Mouse (Mus musculus) heart, adult 9 months (tissue): ENCODE measurements around the gene Heatr4.
A peak's percentile ranks its signal among the peaks of the same experiment; 100 is the strongest.
"Not testable (repeated sequence)": the region's sequence is repeated elsewhere in the genome, so short reads cannot be mapped to it uniquely, and the experiment has no call there.

Source experiments
- DNase-seq, 2 experiments: peaks; one replicate each; pipeline ENCODE4 v3.0.0; 2022; ENCODE audit warnings: low spot score in 2 of 2

Heatr4 gene

GRCm38 (mm10) chr12:83938592-83938991 lies 46.1 kb downstream of the Heatr4 start:
- not testable (repeated sequence) for DNase-seq

- DNase-seq, result no peak
Observed at GRCm38 (mm10) chr12:83937600-83937999, 47.1 kb downstream of the Heatr4 start.

GRCm38 (mm10) chr12:83929186-83929804 lies 55.4 kb downstream of the Heatr4 start:
- DNase-seq, result peak; percentile 14 to 43

- DNase-seq, result peak; percentile 65 to 70
Observed at GRCm38 (mm10) chr12:83927747-83928146, 56.9 kb downstream of the Heatr4 start.

DNA sequence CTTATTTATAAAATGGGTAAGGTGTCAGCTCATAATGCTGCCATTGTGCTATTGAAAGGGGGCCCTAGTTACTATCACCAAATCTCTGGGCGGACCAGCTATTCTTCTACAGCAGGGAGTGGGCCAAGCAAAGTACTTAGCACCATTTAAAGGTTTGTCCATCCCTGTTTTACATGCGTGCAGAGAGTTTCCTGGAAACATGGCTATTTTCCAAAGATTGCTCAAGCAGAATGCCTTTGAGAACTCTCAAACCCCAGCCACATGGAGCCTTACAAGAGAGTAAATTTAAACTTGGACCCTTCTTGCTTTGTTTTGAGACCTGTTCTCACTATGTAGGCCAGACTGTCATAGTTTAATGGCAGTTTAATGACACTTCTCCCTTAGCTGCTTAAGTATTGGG lies 58.6 kb downstream of the Heatr4 start:
- peak; percentile 22 to 27 for DNase-seq

- DNase-seq, result no peak
Observed at GRCm38 (mm10) chr12:83925160-83925703, 59.4 kb downstream of the Heatr4 start.

GRCm38 (mm10) chr12:83924332-83924731 lies 60.3 kb downstream of the Heatr4 start:
- DNase-seq, result no peak

DNA sequence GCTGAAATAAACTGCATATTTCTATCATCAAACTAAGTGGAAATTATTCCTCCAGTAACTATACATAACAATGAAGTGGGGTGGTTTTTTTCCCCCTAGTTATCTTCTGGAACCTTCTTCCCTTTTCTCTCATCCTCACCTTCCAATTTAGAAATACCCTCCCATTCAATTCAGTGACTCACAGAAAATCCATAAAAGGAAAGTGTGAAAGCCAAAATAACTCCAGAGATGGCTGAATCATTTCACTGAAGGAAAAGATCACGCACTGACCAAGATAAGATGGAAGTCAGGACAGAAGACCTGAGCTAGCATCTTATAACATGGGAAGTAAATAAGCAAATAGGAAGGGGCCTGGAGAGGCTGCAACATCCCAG lies 61.2 kb downstream of the Heatr4 start:
- DNase-seq, result no peak

DNA sequence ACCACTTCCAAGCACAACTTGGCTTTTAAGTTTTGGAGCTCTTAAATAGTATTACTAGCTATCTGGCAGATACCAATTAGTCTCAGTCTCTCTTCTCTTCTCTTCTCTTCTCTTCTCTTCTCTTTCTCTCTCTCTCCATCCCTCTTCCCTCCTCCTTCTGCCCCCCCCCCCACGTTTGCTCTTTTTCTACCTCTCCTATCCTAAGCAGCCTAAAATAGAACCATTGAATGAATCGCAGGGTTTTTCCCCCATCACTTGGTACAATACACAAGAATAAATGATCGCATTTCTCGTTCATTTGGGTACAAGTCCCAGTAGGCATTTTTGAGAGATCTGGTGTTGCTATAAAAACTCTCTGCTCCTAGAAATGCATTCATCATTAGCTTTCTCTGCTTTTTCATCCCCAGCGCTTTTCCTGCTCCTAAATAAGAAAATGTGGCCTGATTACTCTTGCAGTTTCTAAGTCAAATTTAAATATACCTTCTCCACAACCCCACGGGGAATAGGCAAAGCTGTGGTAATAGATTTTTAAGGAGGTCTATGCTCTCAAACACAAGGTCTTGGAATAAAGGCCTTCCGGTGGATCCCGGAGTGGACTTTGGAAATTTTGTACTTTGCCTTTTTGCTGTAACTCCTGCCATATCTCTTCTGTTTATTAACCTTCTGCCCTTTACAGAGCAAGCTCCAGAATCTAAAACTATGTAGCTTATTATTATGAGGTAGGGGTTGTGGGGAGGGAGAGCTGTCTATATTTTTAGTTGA lies 61.7 kb downstream of the Heatr4 start:
- no peak for DNase-seq

- DNase-seq, result peak; percentile 100
Observed at GRCm38 (mm10) chr12:83921535-83922381, 62.9 kb downstream of the Heatr4 start, which contains the start of gene Numb. TSS of gene Numb (minus strand) at chr12:83921934.

- peak; percentile 27 to 31 for DNase-seq
Observed at GRCm38 (mm10) chr12:83920721-83921441, 63.8 kb downstream of the Heatr4 start.

- DNase-seq, result peak; percentile 37 to 44
Observed at GRCm38 (mm10) chr12:83916884-83917283, 67.8 kb downstream of the Heatr4 start.

- no peak for DNase-seq
Observed at GRCm38 (mm10) chr12:83914797-83915196, 69.9 kb downstream of the Heatr4 start.

DNA sequence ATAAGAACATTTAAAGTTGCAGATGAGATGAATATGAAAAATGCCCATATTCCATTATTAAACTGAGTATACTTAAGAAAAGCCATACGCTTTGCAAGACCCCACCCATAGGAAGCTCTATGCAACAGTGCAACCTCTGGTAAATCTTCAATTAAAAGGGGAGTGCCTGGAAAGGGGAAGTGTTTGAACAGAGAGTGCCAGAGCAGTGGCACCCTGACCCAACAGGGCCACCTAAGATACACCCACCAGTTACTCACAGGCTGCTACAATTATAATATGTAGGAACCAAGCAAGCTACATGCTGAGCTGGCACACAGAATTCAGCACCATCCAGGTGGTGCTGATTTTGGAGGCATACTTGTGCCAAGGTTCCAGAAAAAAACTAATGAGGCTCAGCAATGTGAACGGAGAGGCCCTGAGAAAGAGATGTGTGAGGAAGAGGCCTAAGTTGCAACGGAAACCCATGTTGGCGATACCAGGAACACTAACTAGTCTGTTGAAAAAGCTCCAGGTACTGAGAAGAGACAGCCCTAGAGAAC lies 70.4 kb downstream of the Heatr4 start:
- DNase-seq, result no peak

DNA sequence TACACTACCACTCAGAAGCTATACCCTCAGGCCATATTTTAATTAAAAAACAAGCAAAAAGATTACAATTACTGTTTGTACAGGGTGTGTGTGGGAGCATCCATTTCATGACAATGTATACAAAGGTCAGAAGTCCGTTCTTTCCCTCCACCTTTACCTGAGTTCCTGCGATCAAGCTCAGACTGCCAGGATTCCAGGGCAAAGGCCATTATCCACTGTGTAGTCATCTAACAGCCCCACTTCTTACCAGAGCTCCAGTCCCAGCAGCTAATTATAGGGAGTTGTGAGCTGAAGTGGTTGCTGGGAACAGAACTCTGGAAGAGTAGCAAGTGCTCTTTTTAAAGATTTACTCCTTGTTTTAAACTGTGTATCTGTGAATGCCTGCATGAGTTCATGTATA lies 74.2 kb downstream of the Heatr4 start:
- DNase-seq, result no peak
